Mouse (Mus musculus) adipocyte (in vitro differentiated cells): ENCODE data around the gene Olfr1341.

Source experiments
- DNase-seq: peaks from one replicate; pipeline ENCODE4 v3.0.0-alpha.2; 2016; ENCODE audit warnings: low spot score

Gene Olfr1341

GRCm38 (mm10) chr4:118703223-118703622 is at the start of gene Olfr1341:
Gene Olfr1341, plus strand, starts transcription at chr4:118703523.
- DNase-seq, result no peak

GRCm38 (mm10) chr4:118658652-118659051 is 44.7 kb upstream of the Olfr1341 start, which contains the start of gene Olfr62:
Gene Olfr62, plus strand, starts transcription at chr4:118658952.
- no peak for DNase-seq

GRCm38 (mm10) chr4:118687086-118687485 is 16.2 kb upstream of the Olfr1341 start:
- no peak for DNase-seq

GRCm38 (mm10) chr4:118692412-118692973 is 10.8 kb upstream of the Olfr1341 start, which contains the start of gene Olfr1342:
Gene Olfr1342, minus strand, starts transcription at chr4:118692756.
- DNase-seq, result no peak

GRCm38 (mm10) chr4:118693812-118694211 is 9.5 kb upstream of the Olfr1341 start:
- DNase-seq, result no peak

GRCm38 (mm10) chr4:118708086-118708485 is 4.8 kb downstream of the Olfr1341 start:
- no peak for DNase-seq

GRCm38 (mm10) chr4:118711656-118712055 is 8.3 kb downstream of the Olfr1341 start:
- DNase-seq, result no peak

GRCm38 (mm10) chr4:118719838-118720237 is 16.5 kb downstream of the Olfr1341 start, which contains the start of gene Olfr1340:
Gene Olfr1340, plus strand, starts transcription at chr4:118720138.
- DNase-seq, result no peak

- peak; percentile 30 for DNase-seq
Observed at GRCm38 (mm10) chr4:118721742-118722483, 18.6 kb downstream of the Olfr1341 start.

- DNase-seq, result no peak
Observed at GRCm38 (mm10) chr4:118731875-118732274, 28.6 kb downstream of the Olfr1341 start, which contains the start of gene Olfr1339. Gene Olfr1339, plus strand, starts transcription at chr4:118732175.

GRCm38 (mm10) chr4:118739574-118739973 is 36.3 kb downstream of the Olfr1341 start:
- DNase-seq, result no peak

- DNase-seq, result no peak
Observed at GRCm38 (mm10) chr4:118740988-118741698, 37.8 kb downstream of the Olfr1341 start.

- no peak for DNase-seq
Observed at GRCm38 (mm10) chr4:118741881-118742280, 38.6 kb downstream of the Olfr1341 start.

- DNase-seq, result no peak
Observed at GRCm38 (mm10) chr4:118758637-118759036, 55.3 kb downstream of the Olfr1341 start, which contains the start of gene Olfr1338. Gene Olfr1338, minus strand, starts transcription at chr4:118758737.
